Mouse (Mus musculus) frontal cortex, adult 2 months (tissue): ENCODE measurements around the gene Cd7. TPM values are rescaled to one million over a fixed set of nuclear protein-coding genes. Genes with fewer than 3 reads are reported as not detected.

Experiments used
- DNase-seq, 2 experiments: peaks; one replicate each; pipeline ENCODE4 v3.0.0; 2022; ENCODE audit warnings: low spot score in 1 of 2; ENCODE audit errors: extremely low spot score in 1 of 2
- polyA plus RNA-seq: library from polyadenylated mRNA; depleted of rRNA; stranded (reverse); fragments of >200 nt; gene quantifications from 2 replicates; pipeline ENCODE4 v1.2.3, GENCODE M21; 2012; rRNA removed

Cd7 gene
- polyA plus RNA-seq, 1 experiment = 1.5 TPM

- DNase-seq = no peak
These were observed 45.6 kb downstream of the Cd7 start for GRCm38 (mm10) chr11:120993586-120993985.

DNA sequence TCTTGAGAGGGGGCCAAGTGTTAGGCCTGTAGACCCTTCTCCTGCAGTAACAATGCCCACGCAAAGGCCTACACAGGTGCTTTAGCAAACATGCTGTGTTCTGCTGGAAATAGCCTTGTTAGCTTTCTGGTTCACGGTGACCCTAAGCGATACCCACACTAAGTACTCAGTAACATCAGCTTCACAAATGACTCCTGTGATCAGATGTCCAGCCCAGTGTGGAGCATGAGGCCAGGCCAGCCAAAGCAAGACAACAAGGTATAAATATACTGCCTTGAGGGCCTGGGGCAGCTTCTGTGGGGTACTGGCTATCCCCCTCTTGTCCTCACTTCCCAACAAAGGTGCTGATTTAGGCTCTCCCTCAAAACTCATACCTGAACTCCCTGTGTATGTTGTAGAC, 46.1 kb downstream of the Cd7 start:
- DNase-seq = no peak

- DNase-seq = no peak
These were observed 47.4 kb downstream of the Cd7 start for GRCm38 (mm10) chr11:120991791-120992190.

DNA sequence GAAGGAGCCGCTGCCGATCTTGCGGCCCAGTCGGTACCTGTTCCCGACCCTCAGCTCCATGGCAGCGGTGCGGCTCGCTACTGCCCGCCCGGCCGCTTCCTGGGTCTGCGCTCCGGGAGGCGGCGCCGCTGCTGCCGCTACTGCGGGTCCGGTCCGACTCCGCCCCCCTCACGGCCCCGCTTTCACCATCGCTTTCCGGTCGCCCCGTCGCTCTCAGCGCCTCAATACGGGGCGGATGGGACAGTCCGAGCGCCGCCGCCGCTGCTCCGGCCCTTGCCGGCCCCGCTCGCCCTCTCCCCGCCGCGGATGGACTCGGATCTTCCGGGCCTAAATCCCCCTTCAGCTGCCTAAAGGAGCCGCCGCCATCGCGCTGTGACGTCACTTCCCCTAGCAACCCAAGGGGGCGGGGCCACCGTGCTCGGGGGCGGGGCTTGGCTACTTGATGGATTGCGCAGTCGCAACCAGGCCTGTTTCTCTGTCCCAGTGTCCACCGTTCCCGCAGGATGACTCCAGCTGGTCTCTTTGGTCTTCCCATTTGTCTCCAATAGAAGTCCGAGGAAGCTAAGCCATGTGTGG, 48.2 kb downstream of the Cd7 start, which contains the start of gene Csnk1d:
Gene Csnk1d (minus strand): TSS at position 380 of the 576 bp plus-strand sequence.
- peak; percentile 95 to 99 for DNase-seq

DNA sequence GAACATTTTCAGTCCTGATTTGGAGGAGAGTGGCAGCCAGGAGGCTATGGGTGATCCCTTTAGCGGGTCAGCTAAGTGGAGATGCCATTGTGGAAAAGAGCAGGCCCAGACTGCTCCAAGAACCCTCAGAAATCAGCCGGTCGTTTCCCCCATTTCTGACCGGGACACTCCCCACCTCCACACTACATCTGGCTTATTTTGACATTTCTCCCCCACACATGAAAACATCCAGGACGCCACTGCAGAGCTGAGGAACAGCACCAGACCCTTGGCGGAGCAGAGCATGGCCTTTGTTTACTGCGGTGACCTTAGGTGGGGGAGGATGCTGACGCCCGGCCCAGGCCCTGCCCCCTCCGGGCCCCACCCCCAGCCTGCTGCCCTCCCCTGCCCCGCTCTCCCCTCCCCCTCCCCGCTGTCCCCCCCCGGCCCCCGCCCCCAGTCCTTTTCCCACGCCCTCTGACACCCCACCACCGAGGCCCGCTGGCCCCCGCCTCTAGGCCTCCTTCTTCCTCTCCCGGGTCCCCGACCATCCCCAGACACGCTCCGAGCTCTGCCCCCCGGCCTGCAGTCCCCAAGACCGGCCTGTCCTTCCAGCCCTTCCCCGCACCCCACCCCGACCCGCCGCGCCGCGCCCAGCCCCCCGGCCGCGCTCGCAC, 49.0 kb downstream of the Cd7 start:
- DNase-seq = peak in 1 of 2 experiments; percentile 22

- DNase-seq = no peak
These were observed 49.7 kb downstream of the Cd7 start for GRCm38 (mm10) chr11:120989523-120989922.

GRCm38 (mm10) chr11:120988410-120988809, 50.8 kb downstream of the Cd7 start:
- no peak for DNase-seq

GRCm38 (mm10) chr11:120987608-120988007, 51.6 kb downstream of the Cd7 start:
- DNase-seq = no peak

Other genes starting within 250 kb of the Cd7 start
- gene Dus1l, start 243.0 kb downstream of the Cd7 start, polyA plus RNA-seq = 45.1 and 45.7 TPM in 2 replicates
- gene Fasn, start 214.9 kb downstream of the Cd7 start, polyA plus RNA-seq = 271 and 272 TPM in 2 replicates
- gene Ccdc57, start 106.5 kb downstream of the Cd7 start, polyA plus RNA-seq = 11.3 and 12.8 TPM in 2 replicates
- 3.2 and 3.9 TPM in 2 replicates for gene Slc16a3, start 90.9 kb downstream of the Cd7 start, polyA plus RNA-seq
- 103 and 105 TPM in 2 replicates for gene Csnk1d, start 48.1 kb downstream of the Cd7 start, polyA plus RNA-seq
- gene Sectm1b, start 24.2 kb upstream of the Cd7 start, polyA plus RNA-seq = not detected in 2 replicates
- 0.08 TPM in 1 of 2 replicates, not detected in the other for gene Sectm1a, start 41.8 kb upstream of the Cd7 start, polyA plus RNA-seq
- gene Tex19.2, start 79.3 kb upstream of the Cd7 start, polyA plus RNA-seq = not detected in 2 replicates
- gene Tex19.1, start 106.7 kb upstream of the Cd7 start, polyA plus RNA-seq = 0.04 and 0.13 TPM in 2 replicates
- 0.10 and 0.11 TPM in 2 replicates for gene Uts2r, start 120.9 kb upstream of the Cd7 start, polyA plus RNA-seq
- 67.3 and 70.2 TPM in 2 replicates for gene Hexdc, start 165.0 kb upstream of the Cd7 start, polyA plus RNA-seq
- 7.6 and 8.9 TPM in 2 replicates for gene Ogfod3, start 165.3 kb upstream of the Cd7 start, polyA plus RNA-seq
- 23.8 and 26.3 TPM in 2 replicates for gene Cybc1, start 189.9 kb upstream of the Cd7 start, polyA plus RNA-seq
- gene Narf, start 197.8 kb upstream of the Cd7 start, polyA plus RNA-seq = 39.7 and 40.6 TPM in 2 replicates
- 48.3 and 51.0 TPM in 2 replicates for gene Foxk2, start 220.6 kb upstream of the Cd7 start, polyA plus RNA-seq